Mouse (Mus musculus): ENCODE results near the gene Cstad. TPM values are rescaled to one million over a fixed set of nuclear protein-coding genes. Genes with fewer than 3 reads are reported as not detected.

The Cstad gene
- total RNA-seq, 2 experiments from 2014 or later: 4.2 to 5.5 TPM

DNA sequence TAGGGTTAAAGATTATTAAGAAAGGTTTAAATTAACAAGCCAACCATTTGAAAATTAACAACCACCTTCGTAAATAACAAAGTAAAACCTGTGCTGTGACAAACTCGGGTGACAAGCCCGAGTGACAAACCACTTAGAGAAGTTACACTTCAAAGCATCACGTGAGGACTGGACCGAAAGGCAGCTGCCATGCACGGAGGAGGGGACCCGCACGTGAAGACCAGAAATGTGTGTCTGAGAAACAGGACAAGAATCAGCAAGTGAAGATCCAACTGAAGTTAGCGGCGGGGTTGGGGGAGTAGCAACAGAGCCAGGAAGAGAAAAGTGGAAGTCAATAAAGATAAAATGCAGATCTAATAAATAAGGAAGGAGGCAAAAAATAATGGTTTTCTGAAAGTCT lies 29.0 kb downstream of the Cstad start:
- no peak for DNase-seq (ENCODE audit: low spot score in 2 of 2)
- intact Hi-C loops (cut with DNase I): no loop called here

DNA sequence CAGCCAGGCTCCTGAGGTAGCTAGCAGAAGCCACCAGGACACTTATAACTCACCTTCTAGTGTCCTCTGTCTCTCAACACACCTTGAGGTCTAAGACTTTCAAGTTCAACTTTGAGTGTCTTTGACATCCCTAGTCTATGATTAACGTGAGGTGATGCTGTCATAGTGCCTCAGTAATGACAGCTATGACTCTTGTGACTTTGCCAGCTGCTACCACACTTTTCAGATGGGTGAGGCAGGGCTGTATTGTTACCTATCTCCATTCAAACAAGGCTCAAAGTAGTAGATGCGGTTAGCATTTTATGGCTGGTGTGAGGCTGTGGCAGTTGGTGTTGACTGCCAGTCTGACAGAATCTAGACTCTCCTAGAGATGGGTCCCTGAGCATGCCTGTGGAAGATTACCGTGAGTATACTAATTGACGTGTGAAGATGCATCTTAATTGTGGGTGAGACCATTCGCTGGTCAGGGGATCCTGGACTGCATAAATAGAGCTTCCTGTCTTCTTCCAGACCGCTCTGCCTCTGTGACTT lies 30.5 kb downstream of the Cstad start:
- intact Hi-C loops (cut with DNase I): no loop called here

DNA sequence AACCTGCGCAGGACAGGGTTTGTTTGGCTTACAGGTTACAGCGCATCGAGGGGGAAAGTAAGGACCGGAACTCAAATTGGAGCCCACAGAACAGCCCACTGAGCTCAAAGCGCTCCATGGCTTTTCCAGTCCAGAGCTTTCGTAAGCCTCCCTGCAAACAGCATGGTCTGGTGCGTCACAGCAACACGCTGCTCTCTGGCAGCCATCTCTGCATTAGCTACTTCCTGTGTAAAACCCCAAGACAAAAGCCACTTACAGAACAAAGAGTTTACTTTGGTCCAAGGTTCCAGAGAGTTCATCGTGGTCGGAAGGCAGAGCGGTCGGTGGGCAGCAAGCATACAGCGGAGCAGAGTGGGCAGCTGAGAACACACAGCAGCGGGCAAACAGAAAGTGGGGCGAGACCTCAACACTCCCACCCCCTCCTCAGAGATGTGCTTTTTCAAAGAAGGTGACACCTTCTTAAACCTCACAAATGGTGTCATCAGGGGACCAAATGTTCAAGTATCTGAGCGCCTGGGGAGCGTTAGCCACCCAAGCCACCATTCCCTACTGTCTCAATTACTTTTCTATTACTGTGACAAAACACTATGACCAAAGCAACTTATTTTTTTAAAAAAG lies 31.3 kb downstream of the Cstad start:
- intact Hi-C loops (cut with DNase I): no loop called here
- DNase-seq (ENCODE audit: low spot score in 2 of 2): no peak

More for the DNA sequence above, 30.5 kb downstream of the Cstad start:
- no peak for DNase-seq (ENCODE audit: low spot score in 2 of 2)

DNA sequence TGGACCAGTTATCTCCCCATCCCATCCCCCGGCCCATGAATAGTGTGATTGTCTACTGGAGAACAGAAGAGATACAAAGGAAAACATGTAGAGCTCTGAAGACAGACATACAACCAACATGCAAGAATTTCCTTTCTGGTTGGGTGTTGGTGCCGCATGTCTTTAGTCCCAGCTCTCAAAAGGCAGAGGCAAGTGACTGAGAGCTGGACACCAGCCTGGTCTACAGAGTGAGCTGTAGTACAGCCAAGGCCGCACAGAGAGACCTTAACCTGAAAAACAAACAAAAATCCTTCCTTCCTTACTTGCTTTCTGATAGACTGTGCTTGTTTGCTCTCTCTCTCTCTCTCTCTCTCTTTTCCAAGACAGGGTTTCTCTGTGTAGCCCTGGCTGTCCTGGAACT lies 32.5 kb downstream of the Cstad start:
- no peak for DNase-seq (ENCODE audit: low spot score in 2 of 2)
- intact Hi-C loops (cut with DNase I): no loop called here

DNA sequence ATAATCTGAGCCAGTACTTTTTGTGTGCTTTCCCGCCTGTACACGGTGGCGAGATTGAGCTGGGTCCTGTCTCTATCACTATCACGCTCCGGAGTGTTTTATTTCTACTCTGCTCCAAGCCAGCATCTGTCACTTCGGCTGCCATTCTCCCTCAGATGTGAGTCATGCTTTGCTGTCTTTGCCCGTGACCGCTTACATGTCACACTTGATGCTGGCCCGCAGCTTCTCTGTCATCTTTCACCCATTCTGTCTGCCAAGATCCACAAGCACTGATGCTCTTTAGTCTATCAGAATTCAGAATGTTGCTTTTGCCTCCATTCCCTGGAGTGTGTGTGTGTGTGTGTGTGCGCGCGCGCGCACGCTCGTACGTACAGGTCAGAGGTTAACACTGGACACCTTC lies 33.5 kb downstream of the Cstad start:
- DNase-seq (ENCODE audit: low spot score in 2 of 2): peak in 1 of 2 experiments; percentile 69
- intact Hi-C loops (cut with DNase I): no loop called here

DNA sequence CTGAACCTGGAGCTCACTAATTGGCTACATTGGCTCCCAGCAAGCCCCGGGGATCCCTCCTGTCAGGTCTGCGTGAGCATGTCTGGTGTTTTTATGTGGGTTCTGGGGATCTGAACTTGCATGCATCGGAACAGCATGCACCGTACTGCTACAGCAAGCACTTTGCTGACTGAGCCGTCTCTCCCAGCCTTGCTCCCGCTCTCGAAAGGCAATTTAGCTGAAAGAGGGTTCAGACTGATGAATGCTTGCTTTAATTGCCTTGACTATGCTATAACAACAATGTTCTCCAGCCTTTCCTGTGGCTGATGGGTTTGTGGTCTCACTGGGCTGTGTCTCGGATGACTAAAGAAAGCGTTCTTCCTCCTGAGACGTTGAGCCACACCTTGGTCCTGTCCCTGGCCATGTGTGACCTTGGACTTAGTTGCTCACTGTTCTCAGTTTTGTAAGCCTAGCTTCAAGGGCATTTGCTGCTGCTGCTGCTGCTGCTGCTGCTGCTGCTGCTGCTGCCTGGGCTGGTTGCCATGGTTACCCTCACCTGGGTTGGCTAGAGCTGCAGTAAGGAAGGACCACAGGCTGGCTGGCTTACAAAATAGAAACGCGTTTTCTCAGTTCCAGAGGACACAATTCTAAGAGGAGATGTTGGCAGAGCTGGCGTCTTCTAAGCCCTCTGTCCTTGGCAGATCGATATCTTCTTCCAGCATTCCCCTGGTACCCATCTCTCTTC lies 34.4 kb downstream of the Cstad start:
- intact Hi-C loops (cut with DNase I): no loop called here
- peak in 1 of 2 experiments; percentile 50 for DNase-seq (ENCODE audit: low spot score in 2 of 2)

DNA sequence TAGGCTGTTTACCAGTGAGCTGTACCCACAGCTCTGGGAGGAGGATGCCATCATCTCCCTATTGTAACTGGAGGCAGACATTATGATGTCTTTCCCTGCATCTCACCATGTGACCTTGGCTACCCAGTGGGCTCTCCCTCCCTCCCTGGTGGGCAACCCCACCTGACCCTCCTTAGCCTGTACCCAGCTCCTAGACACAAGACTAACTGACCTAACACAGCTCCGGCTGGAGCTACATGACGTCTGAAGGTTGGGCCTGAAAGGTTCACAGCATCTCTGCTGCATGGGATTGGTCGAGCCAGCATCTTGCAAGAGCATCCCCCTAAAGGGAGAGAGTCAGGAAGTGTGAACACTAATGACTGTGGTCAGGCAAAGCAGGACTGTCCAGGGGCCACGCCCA lies 35.0 kb downstream of the Cstad start:
- intact Hi-C loops (cut with DNase I): no loop called here

DNA sequence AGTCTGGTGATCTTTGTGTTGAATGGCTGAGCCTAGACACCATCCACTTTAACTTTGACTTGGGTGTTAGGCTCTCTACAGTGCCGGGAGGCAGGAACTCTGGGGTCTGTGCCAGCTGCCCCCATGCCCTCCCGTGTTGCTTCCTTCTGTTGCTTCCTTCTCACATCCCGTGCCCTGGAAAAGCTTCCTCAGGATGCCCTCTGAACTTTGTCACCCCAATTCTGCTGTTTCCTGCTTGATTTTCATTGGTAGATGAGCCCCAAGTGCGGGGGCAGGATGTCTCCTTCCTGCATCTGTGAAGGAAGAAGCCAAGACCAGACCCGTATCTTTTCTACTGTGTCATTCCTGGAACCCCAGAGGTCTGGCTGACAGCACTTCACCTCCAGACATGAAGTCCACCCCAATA lies 41.4 kb downstream of the Cstad start:
- no peak for DNase-seq (ENCODE audit: low spot score in 2 of 2)
- intact Hi-C loops (cut with DNase I): no loop called here

More for the DNA sequence above, 35.0 kb downstream of the Cstad start:
- no peak for DNase-seq (ENCODE audit: low spot score in 2 of 2)

DNA sequence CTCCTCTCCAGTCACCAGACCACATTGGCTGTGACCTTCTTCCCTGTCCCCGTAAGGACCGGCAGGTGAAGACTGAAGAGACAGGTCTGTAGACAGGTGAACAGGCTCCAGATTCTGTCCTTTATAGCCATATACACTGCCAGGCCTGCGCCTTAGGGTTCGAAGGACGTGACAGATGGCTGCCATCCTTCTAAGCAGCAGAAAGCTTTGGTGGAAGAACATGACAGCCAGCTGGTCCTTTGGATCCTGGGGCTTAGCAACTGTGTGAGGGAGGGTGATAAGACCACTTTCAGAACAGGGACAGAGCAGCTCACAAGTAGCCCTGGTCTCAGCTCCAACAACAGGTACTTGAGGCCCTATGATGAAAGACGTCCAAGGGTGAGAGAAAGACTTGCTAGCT lies 43.2 kb downstream of the Cstad start:
- DNase-seq (ENCODE audit: low spot score in 2 of 2): no peak
- intact Hi-C loops (cut with DNase I): no loop called here

DNA sequence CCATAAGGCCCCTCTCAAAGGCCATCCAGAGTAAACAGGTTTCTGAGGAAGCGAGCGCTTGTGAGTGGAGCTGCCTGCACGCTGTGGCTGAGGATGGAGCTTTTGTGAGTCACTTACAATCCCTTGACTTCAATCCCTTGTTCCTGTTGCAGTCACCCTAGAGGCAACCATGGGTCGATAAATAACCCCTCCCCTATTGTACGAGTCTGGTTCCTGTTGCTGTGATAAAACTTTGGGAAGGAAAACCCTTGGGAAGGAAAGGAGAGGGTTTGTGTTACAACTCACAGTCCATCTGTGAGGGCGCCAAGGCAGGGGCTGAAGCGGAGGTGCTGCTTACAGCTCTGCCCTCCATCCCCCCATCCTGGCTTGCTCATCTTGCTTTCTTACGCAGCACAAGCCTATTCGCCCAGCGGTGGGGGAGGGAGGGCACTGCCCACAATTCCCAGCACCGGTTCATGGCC lies 45.2 kb downstream of the Cstad start:
- intact Hi-C loops (cut with DNase I): no loop called here
- DNase-seq (ENCODE audit: low spot score in 2 of 2): peak in 1 of 2 experiments; percentile 54

DNA sequence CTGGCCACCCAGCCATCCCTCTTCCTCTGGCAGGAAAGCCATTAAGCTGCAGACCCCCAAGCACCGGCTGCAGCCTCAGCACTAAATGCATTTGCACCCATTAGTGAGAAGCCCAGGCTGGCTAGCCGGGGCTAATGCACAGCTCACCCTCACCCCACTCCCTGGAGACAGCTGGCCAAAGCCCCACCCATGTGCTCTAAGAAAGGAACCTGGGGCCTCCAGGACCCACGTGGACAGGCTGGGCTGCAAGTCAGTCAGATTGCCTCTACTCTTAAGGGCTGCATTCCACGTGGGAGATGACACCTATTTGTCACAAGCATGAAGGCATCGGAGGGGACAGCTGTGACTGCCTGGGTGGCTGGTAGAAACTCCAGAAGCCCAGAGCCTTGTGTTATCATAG lies 48.0 kb downstream of the Cstad start:
- DNase-seq (ENCODE audit: low spot score in 2 of 2): no peak
- intact Hi-C loops (cut with DNase I): no loop called here

DNA sequence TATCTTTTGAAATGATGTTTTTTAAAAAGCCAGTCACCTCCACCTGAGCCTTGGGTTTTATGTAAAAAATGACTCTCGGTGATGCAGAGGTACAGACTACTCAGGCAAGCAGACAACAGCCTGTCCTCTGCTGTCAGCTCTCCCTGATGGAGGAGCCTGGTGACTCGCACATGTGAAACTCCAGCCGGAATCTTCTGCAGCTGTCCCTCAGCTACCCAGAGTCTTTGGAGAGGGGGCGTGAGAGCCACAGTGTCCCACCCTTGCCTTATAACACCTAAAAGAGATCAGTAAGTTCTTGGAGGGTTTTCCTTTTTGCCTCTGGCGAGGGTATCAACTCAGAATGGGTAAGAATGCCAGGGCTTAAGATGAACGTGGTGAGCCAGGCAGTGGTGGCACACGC lies 48.6 kb downstream of the Cstad start:
- intact Hi-C loops (cut with DNase I): no loop called here

DNA sequence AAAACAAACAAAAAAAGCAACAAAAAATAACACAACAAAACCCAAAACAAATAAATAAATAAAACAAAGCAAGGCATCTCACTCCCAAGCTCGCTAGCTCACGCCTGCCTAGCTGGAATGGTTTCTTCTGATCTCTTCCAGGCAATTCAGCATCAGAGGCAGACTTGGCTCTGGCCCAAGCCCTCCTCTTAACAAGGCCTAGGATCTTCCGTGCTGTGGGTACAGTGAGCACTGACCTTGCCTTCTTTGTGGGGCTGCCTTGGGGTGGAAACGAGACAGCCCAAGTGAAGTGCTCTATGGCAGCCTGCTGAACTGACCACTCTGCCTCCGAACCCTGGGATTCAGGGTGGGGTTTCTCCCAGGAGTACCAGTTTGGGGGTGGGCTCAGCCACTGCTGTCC lies 52.0 kb downstream of the Cstad start:
- intact Hi-C loops (cut with DNase I): no loop called here
- DNase-seq (ENCODE audit: low spot score in 2 of 2): peak; percentile 75 to 83

More for the DNA sequence above, 48.6 kb downstream of the Cstad start:
- DNase-seq (ENCODE audit: low spot score in 2 of 2): peak in 1 of 2 experiments; percentile 43

DNA sequence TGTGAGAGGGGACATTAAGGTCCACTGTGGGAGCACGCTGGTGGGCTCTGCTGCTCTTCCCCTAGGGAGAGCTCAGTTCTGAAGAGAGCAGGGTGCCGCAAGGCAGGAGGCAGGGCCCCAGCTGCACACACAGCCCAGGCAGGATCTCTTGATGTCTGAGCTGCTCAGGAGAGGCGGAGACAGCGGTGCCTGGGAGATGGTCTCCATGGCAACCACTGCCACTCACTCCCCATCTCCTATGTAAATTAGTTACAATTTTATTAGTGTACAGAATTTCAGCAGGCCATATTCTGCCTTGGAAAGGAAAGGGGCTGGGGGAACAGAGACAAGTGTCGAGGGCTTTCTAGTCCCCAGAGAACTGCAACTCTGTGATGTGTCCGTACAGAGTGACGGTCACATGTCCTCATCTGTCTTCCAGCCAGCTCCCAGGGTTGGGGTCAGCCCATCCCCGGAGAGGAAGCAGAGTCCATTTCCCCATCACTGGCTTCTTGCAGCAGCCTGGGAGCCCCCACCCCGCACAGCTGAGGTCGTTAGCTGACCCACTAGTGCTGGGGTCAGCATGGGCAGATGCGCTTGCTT lies 52.6 kb downstream of the Cstad start:
- peak; percentile 90 to 95 for DNase-seq (ENCODE audit: low spot score in 2 of 2)
- intact Hi-C loops (cut with DNase I): no loop called here

DNA sequence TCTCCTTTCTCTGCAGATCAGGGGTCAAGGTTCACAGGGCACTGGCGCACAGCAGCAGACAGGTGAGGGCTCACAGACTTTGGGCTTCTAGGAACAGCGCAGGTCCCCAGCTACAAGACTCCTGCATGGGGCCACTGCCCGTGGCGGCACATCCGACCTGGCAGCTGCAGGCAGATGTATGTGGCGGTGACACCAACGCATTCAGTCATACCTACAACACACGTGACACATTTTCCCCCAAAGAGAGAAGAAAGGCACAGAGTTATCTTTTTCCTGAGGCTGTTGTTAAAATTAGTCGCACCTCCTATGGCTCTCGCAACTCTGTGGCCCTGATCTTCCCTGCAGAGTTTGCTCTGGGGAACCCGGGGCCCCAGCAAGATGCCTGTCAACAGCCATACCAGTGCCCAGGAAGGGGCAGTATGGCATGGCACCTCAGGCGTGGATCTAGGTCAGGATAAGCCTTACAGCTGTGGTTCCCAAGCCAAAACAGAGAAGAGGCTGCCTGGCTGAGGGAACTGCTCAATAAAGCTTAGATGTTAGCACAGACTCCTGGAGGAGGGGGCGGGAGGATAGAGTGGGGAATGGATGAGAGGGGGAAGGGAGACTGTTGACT lies 53.1 kb downstream of the Cstad start:
- peak; percentile 52 to 76 for DNase-seq (ENCODE audit: low spot score in 2 of 2)
- intact Hi-C loops (cut with DNase I): no loop called here

DNA sequence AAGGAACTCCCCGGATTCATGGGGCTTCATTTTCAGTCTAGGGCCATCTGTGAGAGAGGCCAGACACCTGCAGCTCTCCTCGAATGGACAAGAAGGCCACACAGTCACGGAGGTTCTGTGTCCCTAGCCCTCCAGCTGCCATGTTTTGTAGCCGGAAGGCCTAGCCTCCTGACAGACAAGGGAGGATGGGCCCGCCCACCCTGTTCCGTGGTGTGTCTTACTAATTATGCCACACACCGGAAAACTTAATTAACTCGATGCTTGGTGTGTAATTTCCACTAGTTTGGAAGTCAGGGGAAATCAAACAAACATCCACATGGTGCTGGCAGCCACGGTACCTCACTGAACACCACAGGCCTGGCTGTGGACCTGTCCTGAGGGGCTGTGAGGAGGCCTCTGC lies 55.4 kb downstream of the Cstad start:
- intact Hi-C loops (cut with DNase I): no loop called here
- DNase-seq (ENCODE audit: low spot score in 2 of 2): no peak

DNA sequence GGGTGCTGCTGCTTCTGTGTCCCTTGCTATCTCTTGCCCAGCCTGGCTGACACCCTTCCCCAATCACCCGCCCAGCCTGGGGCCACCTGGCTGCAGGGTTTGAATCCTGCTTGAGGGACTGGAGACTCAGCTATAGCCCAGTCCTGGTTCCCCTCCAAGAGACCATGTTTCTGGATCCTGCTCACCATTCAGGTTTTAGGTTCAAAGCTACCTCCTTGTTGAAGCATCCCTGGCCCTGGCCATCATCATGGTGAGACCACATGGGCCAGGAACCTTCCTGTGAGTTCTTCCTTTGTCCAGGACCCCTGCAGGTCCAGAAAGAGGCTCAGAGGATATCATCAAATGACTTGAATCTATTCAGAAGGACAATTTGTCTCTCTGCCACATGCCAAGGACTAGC lies 57.0 kb downstream of the Cstad start:
- intact Hi-C loops (cut with DNase I): no loop called here
- DNase-seq (ENCODE audit: low spot score in 2 of 2): no peak

DNA sequence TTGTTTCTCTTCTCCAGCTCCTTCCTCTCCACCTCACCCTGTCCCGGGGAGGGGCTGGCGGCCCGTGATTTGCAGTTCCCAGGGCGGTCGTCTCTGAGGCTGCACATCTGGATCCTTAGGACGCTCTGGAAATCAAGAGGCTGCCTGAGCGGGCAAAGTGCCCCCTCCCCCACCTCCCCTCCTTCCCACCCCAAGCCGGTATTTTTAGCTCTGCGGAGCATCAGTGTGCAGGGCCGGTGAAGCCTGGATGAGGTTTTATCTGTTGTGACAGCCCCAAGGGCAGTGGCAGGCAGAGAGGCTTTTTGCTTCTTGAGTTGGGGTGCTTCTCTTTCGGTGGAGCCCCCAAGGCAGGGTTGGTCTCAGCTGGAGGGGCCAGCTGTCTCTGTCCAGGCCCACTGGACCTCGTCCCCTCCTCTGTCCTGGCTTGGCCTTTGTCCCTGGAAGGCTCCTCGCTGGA lies 57.8 kb downstream of the Cstad start:
- intact Hi-C loops (cut with DNase I): no loop called here
- DNase-seq (ENCODE audit: low spot score in 2 of 2): peak in 1 of 2 experiments; percentile 34

DNA sequence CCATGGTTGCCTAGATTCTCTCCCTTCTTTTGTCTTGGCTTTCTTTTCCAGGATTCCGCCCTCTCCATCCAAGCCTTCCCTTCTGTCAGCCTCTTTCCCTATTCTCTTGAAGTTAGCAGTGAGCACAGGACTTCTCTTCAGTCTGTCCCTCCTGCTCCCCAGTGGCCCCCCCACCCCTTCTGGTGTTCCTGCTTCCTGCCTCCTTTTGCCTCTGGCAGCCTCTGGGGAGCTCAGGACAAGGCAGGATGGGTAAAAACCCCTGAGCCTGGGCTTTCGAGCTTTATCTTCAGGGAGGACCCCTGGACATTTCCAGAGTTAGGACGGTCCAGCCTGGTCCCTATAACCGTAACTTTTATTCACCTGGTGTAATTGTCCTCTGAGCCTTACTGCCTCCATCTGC lies 58.2 kb downstream of the Cstad start:
- DNase-seq (ENCODE audit: low spot score in 2 of 2): no peak
- intact Hi-C loops (cut with DNase I): no loop called here

DNA sequence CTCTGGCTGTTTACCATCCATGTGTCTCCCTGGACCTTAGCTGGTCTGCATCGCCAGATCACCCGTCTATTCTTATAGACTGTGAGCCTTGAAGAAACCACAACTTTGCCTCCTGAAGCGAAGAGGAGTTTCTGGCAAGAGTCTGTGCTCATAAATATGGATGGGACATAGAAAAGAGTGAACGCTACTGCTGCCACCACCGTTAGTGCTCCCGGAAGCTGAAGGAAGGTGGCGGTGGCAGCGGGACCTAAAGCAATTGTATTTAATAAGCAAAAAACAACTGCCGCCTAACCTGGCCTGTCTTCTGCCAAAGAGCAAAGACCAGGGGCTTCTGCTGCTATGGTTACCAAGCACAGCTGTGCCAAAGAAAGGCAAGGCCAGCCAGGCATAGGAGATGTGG lies 59.3 kb downstream of the Cstad start:
- peak in 1 of 2 experiments; percentile 86 for DNase-seq (ENCODE audit: low spot score in 2 of 2)
- intact Hi-C loops (cut with DNase I): no loop called here

Measured in left cerebral cortex, postnatal 25 days (tissue).